Mouse (Mus musculus) thymus, postnatal 10 days (tissue): ENCODE measurements around the gene Ifnlr1.
"Not testable (repeated sequence)": the region's sequence is repeated elsewhere in the genome, so short reads cannot be mapped to it uniquely, and the experiment has no call there.

Experiments
- DNase-seq, 2 experiments: peaks; one replicate each; pipeline ENCODE4 v3.0.0; 2021; ENCODE audit warnings: low spot score in 2 of 2

Gene Ifnlr1

DNA sequence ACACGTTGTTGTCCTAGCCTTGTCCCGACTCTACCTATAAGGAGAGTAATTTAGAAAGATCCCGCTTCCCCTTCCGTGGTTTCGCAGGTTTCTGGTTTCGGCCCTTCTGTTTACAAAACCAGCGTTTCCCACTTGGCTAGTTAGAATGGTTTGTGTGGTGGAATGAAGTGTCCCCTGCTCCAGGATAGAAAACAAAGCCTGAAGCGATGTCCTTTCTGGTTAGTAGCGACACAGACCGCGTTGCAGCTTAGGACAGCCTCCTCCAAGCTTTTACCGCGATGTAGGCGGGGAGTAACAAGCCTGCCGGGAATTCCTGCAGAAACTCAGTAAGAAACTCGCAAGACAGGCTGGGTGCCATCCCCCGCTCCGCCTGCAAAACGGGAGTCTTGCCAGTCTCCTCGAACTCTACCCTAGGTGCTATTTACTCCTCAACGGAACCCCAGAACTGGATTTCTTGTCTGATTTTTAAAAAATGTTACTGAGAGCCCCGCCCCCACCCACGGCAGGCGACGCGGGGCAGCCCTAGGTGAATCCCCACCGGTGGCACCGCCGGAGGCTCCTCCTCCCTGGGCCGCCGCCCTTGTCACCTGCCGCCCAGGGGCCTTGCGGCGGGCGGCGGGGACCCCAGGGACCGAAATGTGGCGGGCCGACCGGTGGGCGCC lies at the start of gene Ifnlr1:
Gene Ifnlr1, plus strand, starts transcription at position 382 of the 662 bp plus-strand sequence.
- no peak for DNase-seq

DNA sequence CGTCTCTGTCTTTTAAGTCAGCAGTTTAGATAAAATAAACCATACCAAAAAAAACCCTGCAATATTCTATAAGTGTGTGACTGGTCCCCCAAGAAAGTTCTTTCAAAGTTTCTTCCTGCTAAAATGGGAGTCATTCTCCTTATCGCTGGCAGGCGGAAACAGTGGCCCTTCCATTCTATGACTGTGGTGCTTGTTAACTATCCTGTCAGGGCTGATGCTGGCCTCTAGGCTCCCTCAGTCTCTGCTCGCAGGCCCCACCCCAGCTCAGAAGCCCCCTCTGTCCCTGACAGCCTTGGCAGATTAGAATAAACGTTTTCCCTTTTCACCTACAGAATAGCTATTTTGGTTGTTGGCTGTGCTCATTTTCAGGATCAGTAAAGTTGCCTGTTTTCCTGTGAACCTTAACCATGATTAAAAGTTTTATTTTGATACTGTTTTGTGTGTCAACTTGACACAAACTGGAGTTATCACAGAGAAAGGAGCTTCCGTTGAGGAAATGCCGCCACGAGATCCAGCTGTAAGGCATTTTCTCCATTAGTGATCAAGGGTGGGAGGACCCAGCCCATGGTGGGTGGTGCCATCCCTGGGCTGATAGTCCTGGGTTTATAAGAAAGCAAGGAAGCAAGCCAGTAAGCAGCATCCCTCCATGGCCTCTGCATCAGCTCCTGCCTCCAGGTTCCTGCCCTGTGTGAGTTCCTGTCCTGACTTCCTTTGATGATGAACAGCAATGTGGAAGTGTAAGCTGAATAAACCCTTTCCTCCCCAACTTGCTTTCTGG lies 44.6 kb upstream of the Ifnlr1 start:
- not testable (repeated sequence) for DNase-seq

DNA sequence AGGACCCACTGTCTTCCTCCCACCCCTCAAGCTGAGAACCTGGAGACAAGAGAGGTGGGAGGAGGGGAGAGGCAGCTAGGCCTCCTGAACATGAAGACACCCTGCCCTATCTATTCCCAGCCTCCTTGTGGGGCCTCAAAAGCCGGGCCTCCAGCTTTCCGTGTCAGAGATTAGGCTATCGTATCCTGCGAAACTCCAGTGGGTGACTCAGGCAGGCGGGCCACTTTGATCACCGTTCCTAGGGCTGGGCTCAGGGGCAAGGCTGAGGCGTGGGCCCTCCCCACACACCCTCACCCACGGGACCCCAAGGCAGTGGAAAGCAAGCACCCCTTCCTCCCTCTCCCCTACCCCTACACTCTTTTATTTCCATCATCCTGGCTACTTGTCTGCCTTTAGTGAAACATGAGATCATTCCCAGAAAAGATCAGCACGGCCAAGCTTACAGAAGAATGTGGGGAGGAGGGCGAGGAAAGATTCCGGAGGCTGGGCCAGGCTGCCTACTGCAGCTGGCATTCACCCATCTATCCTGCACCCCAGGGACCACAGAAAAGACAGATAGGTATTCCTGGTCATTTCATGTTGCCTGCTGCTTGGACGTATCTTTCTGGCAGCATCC lies 41.0 kb upstream of the Ifnlr1 start:
- no peak for DNase-seq

DNA sequence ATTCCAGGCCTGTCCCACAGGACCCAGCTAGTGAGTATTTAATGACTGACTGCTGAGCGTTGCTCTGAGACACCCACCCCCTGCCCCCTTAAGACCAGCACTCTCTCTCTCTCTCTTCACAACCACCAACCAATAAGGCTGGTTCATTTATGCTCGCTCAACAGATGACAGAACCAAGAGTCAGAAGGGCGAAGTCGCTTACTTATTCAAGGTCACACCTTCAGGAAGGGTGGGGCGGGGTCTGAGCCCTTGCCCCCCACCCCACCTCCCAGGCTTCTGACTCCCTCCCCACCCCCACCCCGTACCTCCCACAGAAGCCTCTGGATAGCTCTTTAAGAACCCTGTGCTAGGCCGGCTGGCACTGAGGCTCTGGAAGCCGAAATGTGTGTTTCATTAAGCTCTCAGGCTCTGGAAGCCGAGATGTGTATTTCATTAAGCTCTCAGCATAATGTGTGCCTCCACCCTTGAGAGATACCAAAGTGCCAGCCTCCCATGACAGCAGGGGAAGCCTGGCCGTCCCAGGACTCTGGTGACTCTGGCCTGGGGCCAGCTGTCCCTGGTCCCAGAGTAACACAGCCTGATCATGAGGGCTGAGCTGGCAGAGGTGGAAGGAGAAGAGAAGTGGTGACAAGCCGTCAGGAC lies 33.0 kb upstream of the Ifnlr1 start:
- no peak for DNase-seq

DNA sequence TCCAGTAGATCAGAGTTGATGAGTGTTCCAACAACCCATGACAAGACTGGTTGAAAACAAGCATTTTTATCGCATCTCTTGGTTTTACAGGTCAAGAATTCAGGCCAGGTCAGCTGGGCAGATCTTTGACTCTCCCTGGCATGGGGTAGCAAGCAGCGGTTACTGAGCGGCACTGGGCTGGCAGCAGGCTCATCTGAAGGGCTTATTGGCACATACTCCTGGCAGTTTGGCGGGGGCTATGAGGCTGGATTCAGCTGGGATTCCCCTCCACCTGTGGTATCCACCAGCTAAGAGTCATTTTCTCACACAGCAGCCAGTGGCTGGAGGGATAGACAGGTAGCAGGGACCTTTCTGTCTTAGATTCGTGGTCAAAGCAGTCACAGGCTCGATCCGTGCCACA lies 32.1 kb upstream of the Ifnlr1 start:
- DNase-seq, result no peak

DNA sequence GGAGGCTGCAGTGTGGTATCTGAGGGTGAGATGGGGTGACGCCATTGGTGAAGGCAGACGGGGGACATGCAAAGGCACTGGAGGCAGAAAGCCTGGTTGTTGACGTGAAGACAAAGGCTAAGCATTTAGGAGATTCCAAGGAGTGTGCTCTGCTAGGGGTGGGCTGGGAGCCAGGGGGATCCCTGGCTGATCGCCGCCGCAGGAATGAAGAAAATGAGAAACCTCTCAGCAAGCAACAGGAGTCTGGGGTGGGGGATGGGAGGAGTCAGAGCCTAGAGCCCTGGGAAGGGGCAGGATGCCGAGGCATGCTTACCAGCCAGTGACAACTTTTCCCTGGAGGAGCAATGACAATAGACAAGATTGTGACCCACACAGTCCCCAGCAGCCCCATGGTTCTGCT lies 30.6 kb upstream of the Ifnlr1 start:
- no peak for DNase-seq

DNA sequence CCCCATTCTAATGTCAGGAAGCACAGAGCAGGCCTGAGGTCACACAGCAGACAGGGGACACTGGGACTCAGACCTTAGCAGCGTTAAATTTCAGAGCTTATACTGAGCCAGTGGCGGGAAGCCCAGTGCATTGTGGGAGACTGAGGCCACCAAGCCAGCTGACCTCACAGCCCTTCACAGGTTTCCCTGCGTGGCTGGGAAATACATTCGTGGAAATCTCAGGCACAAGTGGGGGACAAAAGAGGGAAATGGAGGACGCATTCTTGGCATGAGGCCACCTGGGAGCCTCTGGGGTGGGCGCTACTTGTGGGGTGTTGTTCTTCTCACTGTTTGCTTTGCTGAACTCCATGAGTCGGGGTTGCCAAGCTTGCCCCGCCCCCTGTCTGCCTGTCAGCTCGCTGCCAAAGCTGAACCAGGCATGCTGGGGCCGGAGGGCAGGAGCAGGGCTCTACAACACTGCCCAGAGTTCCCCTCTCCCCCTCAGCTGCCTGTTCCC lies 29.9 kb upstream of the Ifnlr1 start:
- DNase-seq, result no peak

DNA sequence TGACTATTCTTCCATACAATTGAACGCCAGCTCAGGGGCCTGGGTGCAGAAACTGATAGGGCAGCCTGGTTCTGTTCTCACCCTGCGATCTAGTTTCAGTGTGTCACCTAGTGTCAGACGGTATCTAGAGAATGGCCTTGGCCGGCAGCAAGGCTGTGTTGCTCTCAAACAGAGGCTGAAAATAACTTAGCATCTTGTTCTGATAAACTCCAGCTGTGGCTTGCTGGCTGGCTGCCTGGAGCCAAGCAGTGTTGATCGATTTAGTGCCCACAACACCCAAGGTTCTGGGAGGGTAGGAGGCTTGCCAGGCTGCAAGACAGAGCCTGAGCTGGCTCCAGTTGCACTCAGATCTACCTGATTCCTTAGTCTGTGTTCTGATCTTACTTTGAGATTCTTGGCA lies 27.6 kb upstream of the Ifnlr1 start:
- no peak for DNase-seq

DNA sequence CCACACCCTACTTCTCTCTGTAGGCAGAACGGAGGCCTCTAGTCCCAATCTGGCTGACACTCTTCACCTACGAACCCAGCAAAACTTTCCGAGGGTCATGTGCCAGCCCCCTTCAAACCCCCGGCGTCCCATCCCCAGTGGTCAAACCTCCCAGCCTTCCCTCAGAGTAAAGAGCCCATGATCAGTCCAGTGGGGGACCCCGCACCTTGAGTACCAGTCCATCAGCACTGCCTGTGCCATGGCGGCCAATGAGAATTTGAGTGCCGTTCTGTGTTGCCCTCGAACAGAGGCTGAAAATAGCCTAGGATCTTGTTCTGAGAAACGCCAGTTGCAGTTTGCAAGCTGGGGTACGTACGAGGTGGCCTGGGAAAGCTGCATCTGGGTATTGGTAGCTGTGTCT lies 27.2 kb upstream of the Ifnlr1 start:
- DNase-seq, result no peak

DNA sequence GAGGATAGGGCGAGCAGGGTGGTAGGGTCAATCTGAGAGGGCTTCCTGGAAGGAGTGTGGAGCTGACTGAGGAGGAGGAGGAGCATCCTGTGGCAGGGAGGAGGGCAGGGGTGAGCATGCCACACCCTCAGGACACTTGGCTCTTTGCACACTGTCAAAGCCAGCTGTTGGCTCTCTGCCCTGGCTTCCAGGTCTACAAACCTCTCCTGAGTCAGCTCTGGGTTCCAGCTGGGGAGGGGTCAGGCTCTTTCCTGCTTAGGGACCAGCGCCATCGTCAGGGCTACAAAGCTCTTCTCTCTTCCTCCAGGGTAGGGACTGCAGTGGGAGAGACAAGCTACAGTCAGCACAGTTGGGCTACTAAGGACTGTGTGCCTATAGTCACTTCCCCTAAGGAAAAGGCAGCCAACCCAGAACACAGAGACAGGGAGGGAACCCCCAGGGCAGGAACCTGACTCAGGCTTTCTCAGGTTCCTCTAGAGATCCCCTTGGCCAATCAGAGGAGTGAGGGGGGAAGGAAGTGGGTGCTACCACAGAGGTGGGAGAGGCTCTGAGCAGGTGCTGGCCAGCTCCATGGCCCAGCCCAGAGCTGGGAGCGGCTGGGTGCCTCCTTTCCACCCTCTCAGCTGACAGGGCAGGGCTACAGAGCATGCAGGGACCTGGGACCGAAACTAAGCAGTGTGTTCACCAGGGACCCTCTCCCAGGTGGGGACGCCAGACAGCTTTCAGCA lies 24.8 kb upstream of the Ifnlr1 start:
- peak; percentile 31 to 43 for DNase-seq

DNA sequence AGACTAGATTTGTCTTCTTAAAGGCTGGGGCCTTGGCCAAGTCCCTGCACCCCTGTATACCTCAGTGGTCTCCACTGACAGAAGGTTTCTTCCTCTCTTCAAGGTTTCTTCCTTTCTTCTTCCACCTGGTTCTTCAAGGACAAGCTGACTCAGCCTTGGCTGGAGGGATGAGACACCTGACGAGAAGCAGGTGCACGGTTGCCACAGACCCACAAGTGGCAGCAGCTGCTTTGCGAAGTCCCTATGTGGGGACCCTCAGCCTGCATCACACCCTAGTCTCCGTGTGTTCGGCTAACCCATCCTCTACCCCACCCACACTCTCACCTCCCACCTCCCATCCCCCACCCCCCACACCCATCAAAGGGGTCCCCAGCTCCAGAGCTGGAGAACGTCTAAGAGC lies 24.1 kb upstream of the Ifnlr1 start:
- DNase-seq, result peak; percentile 34 to 46

DNA sequence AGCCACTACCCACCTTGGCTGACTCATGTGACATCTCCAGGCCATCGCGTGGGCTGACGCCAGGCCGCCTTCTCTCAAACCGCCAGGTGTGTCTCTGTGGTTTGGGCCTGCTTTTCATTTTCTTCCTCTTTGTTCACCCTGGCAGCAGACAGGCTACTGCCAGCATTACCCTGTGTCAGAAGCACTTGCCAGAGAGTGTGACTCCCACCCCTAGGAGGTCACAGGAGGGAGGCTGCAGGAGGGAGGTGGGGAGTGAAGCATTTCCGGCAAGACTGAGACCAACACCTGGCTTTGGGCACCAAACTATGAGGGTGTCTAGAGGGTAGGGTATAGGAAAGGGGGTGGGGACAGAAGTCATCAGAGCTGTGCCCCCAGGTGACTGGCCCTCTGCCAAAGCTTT lies 21.4 kb upstream of the Ifnlr1 start:
- peak; percentile 55 to 65 for DNase-seq

DNA sequence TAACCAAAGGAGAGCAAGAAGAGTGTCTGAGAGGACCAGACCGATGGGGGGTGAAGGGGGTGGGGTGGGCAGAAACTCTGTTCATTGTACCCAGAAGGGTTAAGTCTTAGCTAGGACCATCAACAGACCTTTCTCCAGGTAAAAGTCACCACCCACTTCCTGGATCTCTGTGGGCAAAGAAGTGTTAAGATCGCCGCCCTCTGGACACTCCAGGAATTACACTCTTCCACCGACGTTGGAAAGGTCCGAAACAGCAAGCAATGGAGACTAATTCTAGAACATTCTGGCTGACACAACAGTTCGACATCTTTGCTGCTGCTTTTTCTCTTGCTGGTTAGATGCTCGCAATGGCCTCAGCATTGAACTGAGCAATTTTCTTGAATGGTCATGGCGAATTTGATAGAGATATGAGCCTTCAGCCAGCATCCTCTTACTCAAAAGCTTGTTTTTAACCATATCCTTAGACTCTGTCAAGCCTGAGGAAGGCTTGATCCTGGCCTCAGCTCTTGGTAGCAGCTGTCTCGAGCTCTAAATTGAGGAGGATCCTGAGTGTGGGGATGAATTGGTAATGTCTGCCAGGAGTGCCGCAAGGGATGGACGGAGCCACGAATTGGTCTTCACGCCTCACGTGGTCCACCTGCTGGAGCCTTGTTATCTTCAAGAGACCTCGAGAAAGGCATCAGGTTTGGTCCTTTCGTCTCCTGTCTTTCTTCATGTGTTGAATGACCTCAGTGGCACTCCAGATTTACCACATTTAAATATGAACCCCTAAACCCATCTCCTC lies 19.7 kb upstream of the Ifnlr1 start:
- DNase-seq, result peak; percentile 22 to 57

DNA sequence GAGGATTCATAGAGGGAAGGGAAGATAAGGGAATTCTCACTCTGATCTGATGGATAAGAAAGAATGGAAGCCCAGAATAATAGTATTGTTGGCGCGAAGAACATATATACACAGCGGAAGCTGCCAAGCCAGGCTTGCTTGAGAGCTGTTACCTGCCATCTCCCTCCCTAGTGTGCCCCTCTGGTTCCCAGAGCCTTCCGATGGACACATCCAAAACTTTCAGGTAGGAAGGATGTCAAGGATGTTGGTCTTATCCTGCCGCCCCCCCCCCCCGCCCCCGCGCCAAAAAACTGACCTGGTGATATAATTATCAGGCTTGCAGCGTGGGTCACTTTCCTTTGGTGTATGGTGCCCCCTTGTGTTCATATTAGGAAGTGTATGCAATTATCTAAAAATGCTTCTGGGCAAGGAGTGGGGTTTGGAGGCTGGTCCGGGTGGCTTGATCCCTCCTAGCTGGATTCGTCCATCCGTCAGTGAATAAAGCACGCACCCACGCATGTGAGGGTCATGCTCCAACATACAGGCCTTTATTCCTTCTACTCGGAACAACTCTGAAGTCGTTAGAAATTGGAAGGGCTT lies 18.7 kb upstream of the Ifnlr1 start:
- peak in 1 of 2 experiments; percentile 58 for DNase-seq

DNA sequence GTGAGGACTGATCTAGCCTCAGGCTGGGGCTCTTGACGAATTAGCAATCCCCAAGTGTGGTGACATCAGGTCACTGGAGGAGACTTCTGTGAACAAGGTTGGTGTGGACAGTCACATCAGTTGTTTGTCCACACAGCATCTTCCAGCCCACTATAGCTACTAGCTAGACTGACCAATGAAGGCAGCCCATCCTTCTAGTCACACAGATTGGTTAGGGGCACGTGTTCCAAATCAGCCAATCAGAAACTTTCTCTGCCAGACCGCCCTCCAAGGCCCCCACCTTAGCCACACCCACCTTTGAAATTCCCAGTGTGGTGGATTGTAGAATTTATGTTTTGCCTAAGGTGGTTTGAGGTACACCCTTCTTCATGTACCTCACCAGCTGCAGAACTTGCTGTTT lies 12.6 kb upstream of the Ifnlr1 start:
- DNase-seq, result no peak

DNA sequence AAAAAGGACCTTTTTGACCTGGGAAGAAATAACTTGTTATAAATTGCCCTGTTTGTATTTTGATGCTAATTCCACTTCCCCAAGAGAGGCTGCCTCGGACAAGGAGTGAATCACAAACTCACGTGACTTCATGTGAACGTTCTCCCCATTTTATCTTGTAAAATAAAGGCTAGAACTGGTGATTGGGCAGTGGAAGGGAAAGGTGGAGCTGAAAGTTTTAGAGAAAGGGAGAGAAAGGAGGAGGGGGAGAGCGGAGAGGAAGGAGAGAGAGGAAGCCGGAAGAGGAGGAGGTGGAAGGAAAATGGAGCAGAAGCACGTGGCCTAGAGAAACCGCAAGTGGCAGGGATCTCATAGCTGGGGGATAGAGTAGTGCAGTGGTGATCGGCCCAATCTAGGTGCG lies 11.1 kb upstream of the Ifnlr1 start:
- DNase-seq, result no peak

DNA sequence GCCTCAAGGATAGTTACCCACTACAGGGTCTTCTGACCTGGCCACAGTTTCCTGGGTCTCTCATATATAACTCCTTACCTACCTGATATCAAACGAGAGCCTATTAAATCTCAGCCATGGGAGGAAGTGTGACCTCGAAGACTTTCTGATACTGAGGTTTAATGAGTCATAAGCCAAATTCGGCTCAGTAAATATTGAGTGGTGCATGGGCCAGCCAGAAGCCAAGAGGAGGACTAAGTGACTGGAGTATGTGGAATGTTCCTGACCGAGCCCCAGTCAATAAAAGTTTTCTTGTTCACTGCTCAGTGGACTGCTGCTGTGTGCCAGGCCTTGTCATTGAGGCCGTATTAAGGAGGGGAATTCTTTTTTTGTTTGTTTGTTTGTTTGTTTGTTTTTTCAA lies 9.6 kb upstream of the Ifnlr1 start:
- DNase-seq, result no peak

DNA sequence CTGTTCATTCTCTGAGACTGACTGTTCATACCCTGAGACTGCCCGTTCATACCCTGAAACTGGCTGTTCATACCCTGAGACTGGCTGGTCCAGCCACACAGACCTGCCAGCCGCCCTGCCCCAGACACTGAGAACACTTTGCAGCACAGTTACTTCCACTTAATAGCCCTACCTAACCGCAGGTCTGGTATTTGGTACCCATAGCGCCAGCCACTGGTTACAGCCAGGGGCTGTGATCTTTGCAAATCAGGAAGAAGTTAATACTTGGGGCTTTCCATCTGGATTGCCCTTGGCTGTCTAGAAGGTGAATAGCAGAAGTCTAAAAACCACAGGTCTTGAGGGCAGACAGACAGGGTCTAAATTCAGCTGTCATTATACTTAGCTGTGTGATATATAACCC lies 6.8 kb upstream of the Ifnlr1 start:
- no peak for DNase-seq

DNA sequence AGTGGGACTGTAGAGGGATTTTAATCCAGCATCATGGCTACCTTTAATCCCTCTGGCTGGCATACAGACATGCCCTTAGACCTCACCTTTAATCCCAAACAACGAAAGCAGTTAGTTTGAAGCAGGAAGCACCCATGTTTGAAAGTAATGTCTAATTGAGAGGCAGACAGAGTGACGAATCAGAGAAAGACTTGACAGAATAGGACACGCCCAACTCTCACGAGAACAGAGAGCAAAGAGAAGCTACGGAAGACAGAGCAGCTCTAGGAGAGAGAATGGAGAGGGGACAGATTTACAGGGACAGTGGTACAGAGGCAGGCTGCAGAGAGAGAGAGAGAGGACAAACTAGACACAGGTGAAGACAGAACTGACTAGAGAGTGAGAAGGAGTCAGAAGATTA lies 4.3 kb upstream of the Ifnlr1 start:
- no peak for DNase-seq

DNA sequence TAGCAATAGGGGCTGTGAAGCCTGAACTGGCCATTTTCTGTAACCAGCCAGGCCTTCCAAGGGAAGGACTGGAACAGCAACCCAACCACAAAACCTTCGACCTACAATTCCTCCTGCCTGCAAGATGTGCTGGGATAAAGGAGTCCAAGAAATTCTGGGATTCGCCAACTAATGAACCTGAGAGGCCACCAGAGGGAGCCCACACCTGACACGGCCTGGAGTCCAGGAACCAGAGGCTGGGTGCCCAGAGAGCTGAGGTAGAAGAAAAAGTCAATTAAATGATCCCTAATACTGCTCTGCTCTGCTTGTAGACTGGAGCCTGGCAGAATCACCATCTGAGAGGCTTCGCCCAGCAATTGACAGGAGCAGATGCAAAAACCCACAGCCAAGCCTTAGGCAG lies 2.5 kb upstream of the Ifnlr1 start:
- DNase-seq, result no peak

DNA sequence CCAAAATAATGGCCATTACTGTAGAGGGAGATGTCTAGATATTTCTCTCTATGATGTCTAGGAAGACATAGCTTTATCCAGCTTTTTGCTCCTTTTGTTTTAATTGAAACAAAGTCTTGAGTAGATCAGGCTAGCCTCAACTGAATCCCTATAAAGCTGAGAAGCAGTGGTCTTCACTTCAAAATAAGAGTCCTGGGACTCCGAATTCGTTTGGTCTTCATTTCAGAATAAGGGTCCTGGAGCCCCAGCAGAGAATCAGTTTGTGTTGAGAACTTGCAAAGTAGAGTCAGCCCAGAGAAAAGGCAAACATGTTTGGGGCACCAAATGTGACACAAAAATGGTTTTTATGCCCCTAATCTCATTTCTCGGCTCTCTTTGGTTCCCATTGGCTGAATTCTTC lies 1.4 kb upstream of the Ifnlr1 start:
- DNase-seq, result no peak
